Mouse (Mus musculus) R1 (cell line): ENCODE measurements at regions not wholly inside any gene's neighbourhood (a gene's known extent, or its start where the extent isn't known, plus 50 kb on each side); places are given as distances from the start of the nearest gene placed in this dataset.

Experiments used
- DNase-seq: peaks from one replicate; pipeline ENCODE4 v3.0.0-alpha.2; 2018; ENCODE audit warnings: low read depth, low spot score

GRCm38 (mm10) chr5:64738096-64738780, 65.0 kb upstream of the Klf3 start:
- DNase-seq = peak; percentile 30

- DNase-seq = no peak
Observed at GRCm38 (mm10) chr5:64738781-64739310, 64.3 kb upstream of the Klf3 start.

- peak; percentile 95 for DNase-seq
Observed at GRCm38 (mm10) chr5:64739311-64740261, 63.6 kb upstream of the Klf3 start.

DNA sequence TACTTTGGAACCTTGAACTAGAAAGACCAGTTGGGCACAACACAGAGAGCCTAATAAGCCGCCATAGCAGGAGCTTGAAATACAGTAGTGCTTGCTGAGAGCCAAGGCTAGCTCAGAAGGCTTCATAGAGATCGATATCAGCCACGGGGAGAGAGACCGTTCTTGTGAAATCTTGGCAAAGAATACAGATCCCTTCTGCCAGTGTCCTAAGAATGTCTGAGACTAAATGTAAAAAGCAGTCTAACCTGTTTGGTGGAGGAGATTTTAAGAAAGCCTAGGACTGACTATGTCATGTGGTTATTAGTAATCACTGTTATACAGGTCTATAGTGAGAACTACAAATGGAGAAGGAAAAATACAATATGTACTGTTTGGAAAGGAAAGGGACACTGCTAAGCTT, 59.1 kb upstream of the Klf3 start:
- no peak for DNase-seq

DNA sequence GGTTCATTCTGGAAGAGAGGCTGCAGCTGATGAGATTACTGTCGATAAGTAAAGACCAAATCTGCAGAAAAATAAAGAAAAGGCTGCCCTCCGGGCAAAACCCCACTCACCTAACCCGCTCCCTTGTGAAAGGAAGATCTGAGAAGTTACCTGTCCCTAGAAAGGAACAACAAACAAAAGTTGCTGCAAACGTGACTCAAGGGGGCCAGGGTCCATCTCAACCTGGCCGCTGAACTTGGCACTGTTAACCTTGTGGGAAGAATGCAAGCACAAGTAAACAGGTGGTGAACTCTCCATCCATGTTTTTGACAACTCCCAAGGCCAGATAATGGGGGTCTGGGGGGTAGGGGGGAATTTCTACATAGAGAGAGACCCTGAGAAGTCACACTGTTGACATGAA, 58.7 kb upstream of the Klf3 start:
- no peak for DNase-seq

- DNase-seq = no peak
Observed at GRCm38 (mm10) chr5:64747461-64747860, 55.7 kb upstream of the Klf3 start.

DNA sequence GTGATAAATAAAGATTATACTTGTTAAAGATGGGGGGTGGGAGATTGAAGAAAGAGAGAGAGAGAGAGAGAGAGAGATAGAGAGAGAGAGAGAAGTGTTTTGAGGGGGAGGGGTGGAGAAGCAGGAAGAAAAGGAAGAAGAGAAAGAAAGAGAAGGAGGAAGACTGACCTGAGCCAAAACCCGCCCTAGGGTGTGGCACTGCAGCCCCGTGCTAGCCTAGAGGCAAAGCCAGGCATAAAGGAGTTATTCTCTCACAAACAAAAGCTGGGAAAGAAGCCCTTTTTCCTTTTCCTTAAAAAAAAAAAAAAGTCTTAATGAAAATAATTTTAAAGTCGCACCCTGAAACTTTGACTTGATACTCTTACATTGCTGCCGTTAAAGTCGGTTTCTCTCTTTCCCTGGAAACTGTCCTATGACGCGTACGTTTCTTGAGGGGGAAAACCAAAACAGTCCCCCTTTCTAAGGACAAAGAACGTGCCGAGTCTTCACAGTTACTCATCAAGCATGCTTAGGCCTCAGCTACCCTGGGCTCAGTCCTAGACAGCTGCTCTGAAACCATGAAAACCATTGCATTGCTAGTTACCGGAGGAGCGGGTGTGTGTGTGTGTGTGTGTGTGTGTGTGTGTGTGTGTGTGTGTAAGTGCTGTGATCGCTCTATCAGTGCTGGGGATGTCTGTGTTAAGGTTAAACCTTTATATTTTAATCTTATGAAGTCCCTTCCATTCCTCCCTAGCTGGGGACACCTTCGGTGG, 53.6 kb upstream of the Klf3 start:
- peak; percentile 28 for DNase-seq

DNA sequence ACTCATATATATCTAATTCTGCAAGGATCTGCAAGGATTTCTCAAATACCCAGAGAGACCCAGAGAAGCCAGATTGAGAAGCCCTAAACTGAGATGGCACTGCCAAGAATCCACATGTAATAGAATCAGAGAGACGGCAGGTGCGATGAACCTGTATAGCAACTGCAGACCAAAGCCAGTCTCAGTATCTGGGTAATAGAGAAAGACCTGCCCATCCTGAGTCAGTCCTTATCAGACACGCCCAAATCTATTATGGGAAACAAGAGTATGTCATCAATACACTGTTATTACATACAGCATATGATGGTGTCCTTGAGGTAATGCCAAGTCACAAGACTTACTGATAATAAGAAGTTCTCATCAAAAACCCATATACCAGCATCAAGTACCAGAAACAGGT, 52.8 kb upstream of the Klf3 start:
- no peak for DNase-seq

- DNase-seq = no peak
Observed at GRCm38 (mm10) chr5:64750976-64751656, 52.1 kb upstream of the Klf3 start.

DNA sequence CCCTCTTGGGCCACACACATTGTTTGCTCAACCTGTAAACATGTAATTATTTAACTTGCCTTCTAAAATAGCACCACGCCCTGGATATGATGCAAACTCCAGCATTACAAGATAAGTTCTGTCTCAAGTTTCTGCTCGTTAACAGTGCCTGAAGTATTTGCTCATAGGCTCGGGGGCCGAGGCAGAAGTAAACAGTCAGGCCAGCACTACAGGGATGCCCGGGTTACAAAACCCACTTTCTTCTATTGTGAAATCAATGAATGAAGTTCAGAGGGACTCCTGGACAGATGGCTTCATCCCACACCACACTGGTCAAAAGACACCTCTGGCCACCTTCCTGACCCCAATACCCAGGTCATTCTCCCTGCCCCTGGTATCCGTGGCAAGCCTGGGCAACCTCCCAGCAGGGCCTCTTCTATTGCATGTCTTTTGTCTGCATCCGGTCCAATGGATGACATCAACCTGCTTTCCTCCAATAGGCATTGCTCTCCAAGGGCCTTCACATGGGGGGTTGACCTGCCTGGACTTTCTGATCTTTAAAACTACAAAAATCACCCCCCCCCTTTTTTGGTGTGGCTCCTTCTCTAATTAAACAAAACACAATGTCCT, 49.9 kb upstream of the Klf3 start:
- no peak for DNase-seq
